Mouse (Mus musculus): ENCODE data around the gene Pth2. TPM values are rescaled to one million over a fixed set of nuclear protein-coding genes. Genes with fewer than 3 reads are reported as not detected.

Pth2 gene
- total RNA-seq, 4 experiments from 2014 or later: not detected

GRCm38 (mm10) chr7:45153586-45153985 is 27.2 kb upstream of the Pth2 start:
- DNase-seq (ENCODE audit: low spot score in 2 of 2): no peak

- DNase-seq (ENCODE audit: low spot score in 2 of 2): peak; percentile 97
Observed at GRCm38 (mm10) chr7:45154096-45154992, 26.5 kb upstream of the Pth2 start, which contains the start of the genes Pih1d1 and Aldh16a1. Gene Pih1d1 (plus strand): TSS chr7:45154303. Gene Aldh16a1 (minus strand): TSS chr7:45154584.

- DNase-seq (ENCODE audit: low spot score in 2 of 2): peak; percentile 43 to 60
Observed at GRCm38 (mm10) chr7:45154993-45155514, 25.7 kb upstream of the Pth2 start.

GRCm38 (mm10) chr7:45155590-45155989 is 25.2 kb upstream of the Pth2 start:
- DNase-seq (ENCODE audit: low spot score in 2 of 2): no peak

DNA sequence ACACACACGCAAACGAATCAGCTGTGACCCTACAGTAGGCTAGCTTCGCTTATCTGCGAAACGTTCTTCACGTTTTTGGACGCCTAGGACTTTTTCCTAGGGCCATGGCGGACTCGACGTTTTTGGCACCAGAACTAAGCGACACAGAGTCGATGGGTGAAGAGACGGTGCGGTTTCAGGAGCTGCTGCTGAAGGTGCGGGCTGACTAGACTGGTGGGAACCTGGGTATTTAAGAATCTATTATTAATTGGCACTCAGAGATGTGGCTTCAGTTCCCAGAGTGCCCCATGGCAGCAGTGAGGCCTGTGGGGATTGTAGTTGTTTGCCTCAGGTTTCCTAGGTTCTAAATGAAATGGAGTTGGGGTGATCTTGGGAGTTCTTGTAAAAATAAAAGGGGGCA is 24.6 kb upstream of the Pth2 start:
- no peak for DNase-seq (ENCODE audit: low spot score in 2 of 2)

DNA sequence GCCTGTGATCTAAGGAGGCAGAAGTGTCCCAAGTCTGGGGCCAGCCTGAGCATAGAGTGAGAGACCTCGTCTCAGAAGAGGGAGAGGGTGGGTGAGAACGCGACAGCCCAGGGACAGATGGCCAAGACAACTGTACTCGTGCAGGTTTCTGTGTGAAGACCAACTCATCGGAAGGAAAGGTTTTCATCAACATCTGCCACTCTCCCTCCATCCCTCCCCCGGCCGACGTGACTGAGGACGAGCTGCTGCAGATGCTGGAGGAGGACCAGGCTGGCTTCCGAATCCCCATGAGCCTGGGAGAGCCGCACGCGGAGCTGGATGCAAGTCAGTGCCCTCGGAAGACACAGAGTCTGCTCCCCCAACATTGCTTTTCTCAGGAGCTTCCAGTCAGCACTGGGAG is 23.3 kb upstream of the Pth2 start:
- no peak for DNase-seq (ENCODE audit: low spot score in 2 of 2)

DNA sequence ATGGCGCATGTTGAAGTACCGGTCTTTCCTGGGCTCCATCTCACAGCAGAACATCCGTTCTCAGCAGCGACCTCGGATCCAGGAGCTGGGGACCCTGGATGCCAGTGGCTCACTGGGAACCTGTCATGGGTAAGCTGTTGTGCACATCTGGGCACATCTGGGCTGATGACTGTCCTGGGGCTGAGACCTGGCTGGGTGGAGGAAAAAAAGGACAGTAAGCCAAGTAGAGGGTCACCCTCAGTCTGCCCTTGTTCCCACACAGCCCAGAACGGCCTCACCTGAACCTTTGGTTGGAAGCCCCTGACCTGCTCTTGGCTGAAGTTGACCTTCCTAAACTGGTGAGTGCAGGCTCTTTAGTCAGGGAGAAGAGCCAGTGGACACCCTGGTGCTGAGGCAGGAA is 21.8 kb upstream of the Pth2 start:
- DNase-seq (ENCODE audit: low spot score in 2 of 2): no peak

DNA sequence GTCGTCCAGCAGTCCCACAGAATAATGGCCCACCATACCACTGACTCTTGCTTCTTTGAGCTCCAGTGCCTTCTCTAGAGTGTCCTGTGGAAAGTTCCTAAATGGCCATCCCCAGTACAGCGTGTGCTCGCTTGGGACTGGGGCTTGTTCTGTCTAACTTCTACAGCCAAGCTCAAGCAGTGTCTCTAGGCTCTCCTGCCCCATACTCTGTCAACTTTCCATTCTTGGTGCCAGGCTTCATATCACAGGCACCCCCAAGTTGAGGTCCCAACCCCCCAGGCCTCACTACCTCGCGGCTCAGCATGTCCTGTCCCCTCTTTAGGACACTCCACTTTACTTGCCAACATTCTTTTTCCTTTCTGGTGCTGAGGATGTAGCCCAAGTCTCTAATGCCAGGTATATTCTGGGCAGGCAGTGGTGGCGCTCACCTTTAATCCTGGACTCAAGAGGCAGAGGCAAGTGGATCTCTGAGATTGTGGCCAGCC is 20.4 kb upstream of the Pth2 start:
- no peak for DNase-seq (ENCODE audit: low spot score in 2 of 2)

DNA sequence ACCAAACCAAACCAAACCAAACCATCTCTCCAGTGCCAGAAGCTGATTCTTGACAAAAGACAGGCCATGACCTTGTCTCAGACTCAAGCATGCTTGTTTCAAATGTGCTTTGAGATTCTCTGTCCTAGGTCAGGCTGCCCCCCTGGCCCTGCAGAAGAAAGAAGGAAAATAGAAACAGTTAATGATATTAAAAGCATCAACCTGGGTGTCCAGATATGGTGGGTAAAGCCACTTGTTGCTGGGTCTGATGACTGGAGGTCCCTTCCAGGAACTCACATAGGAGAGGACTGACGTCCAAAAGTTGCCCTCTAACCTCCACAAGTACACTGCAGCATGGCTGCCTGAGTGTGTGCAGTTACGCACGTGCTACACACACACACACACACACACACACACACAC is 19.9 kb upstream of the Pth2 start:
- no peak for DNase-seq (ENCODE audit: low spot score in 2 of 2)

- DNase-seq (ENCODE audit: low spot score in 2 of 2): peak; percentile 74 to 82
Observed at GRCm38 (mm10) chr7:45161612-45162473, 19.0 kb upstream of the Pth2 start.

DNA sequence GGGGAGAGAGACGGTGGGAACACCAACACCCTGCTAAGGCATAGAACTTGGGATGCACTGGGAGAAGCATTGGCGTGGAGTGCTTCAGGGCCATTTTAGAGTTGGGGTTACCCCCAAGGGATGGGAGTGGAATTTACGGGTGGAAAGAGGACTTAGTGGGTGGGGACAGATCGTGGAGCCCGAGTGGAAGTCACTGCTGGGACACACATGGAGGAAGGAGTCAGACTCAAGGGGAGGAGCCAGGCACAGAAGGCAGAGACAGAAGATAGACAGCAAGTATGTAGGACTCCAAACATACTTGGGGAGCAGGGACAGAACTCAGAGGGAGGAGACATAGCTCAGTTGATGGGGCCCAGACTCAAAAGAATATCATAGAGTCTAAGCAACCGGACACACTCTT is 18.2 kb upstream of the Pth2 start:
- no peak for DNase-seq (ENCODE audit: low spot score in 2 of 2)

DNA sequence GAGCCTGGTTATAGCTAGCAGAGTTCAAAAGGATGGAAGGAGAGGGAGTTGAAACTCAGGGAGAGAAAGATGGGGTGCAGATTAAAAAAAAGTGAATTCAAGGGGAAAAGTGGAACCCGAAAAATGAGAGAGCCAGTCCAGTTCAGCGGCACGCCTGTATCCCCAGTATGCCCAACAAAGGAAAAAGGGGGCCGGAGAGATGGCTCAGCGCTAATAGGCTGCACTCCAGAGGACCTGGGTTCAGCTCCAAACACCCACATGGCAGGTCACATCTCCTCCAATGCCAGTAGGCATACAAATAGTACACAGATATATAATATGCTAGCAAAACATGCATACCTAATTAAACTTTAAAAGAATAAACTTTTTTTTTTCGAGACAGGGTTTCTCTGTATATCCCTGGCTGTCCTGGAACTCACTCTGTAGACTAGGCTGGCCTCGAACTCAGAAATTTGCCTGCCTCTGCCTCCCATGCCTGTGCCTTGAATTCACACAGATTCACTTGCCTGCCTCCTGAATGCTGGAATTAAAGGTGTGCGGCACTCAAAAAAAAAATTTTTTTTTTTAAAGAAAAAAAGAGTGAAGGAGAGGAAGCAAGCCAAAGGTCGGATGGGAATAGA is 17.7 kb upstream of the Pth2 start:
- no peak for DNase-seq (ENCODE audit: low spot score in 2 of 2)

DNA sequence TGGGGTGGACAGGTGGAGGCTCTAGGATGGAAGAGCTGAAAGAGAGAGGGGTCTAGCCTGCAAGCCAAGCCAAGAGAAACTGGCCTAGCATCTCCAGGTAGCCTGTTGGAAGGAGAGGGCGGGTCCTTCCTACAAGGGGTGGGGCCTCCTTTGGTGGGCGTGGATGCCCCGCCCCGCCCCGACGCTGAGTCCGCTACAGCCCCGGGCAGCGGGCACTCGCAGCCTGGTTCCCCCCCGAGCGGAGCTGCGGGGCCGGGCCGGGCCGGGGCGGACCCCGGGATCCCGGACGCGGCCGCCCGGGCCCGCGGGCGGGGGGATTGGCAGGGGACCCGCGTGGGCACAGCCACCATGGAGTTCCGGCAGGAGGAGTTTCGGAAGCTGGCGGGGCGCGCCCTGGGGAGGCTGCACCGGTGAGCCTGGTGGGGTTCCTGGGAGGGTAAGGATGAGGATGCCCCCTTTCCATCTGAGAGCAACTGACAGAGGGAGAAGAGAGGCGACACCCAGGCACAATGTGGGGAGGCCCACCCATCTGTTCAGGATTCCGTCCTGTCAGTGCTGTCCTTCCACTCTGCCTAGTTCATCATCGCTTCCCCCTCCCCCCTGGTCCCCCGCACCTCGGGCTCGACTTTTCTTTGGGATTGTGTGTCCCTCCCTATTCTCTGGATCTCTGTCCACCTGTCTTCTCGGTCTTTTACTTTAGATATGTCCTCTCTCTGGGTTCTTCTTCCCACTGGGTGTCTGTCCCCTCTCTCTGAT is 16.9 kb upstream of the Pth2 start, which contains the start of gene Slc17a7:
Gene Slc17a7 (plus strand): TSS at position 215 of the 756 bp plus-strand sequence.
- DNase-seq (ENCODE audit: low spot score in 2 of 2): no peak

GRCm38 (mm10) chr7:45164833-45165232 is 16.0 kb upstream of the Pth2 start:
- no peak for DNase-seq (ENCODE audit: low spot score in 2 of 2)

DNA sequence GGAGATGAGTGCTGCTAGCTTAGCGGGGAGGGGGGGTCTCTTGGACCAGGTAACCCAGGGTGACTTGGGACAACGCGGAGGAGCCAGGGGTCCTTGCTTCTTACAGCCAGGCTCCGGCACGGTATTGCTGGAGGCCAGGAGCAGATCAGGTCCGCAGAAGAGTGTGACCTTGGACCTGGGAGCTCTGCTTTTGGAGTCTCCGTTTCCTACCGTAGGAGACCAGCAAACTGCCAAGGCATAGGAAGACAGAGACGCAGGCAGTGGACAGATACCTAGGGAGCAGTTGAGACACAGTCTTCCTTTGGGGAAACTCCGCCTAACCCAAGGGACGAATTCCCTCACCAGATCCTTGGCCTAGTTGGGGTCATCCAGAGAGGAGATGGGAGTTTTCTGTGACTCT is 15.1 kb upstream of the Pth2 start:
- no peak for DNase-seq (ENCODE audit: low spot score in 2 of 2)

- DNase-seq (ENCODE audit: low spot score in 2 of 2): no peak
Observed at GRCm38 (mm10) chr7:45166950-45167401, 13.8 kb upstream of the Pth2 start.

GRCm38 (mm10) chr7:45167761-45168445 is 12.9 kb upstream of the Pth2 start:
- no peak for DNase-seq (ENCODE audit: low spot score in 2 of 2)

GRCm38 (mm10) chr7:45168656-45169055 is 12.1 kb upstream of the Pth2 start:
- no peak for DNase-seq (ENCODE audit: low spot score in 2 of 2)

- DNase-seq (ENCODE audit: low spot score in 2 of 2): no peak
Observed at GRCm38 (mm10) chr7:45169495-45169894, 11.3 kb upstream of the Pth2 start.

- DNase-seq (ENCODE audit: low spot score in 2 of 2): no peak
Observed at GRCm38 (mm10) chr7:45172974-45173373, 7.8 kb upstream of the Pth2 start.

Measured in gastrocnemius, adult 8-10 months (tissue).